Mouse (Mus musculus) spleen, adult 2 months (tissue): ENCODE data around the gene Thsd4.

Experiments used
- CTCF ChIP-seq: fragments of 200-500 bp; IDR thresholded peaks from 2 replicates; pipeline ENCODE4 v1.5.1; 2011; ENCODE audit warnings: mild to moderate bottlenecking, inconsistent platforms; ENCODE audit not compliant: insufficient read depth, insufficient read length, insufficient replicate concordance; ENCODE audit errors: extremely low read depth
- POLR2A ChIP-seq: fragments of 200-500 bp; IDR thresholded peaks from 2 replicates; pipeline ENCODE4 v1.6.1; 2011; ENCODE audit warnings: low read depth, low read length, inconsistent platforms

DNA sequence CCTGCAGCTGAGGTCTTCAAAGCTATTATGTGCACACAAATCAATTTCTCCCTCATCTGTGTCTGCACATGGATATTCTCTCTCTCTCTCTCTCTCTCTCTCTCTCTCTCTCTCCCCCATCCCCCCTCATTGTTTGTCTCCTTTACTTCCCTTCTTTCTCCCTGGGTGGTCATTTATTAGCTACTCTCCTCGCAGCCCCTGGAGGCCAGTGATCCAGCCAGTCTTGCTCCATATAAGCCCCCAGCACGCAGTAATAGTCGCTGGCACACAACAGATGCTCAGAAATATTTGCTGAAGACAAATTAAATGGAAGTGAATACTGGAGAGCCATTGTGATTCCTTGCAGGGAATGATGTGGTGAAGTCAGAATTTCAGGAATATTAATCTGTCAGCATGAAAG lies 2.2 kb downstream of the Thsd4 start:
- no peak for TF ChIP-seq POLR2A
- TF ChIP-seq CTCF: no peak
